Mouse (Mus musculus) 3134 (cell line): Measurements from ENCODE around the gene Stk4.

Source experiments
- DNase-seq: peaks from one replicate; pipeline ENCODE4 v3.0.0-alpha.2; 2011; ENCODE audit warnings: low spot score; ENCODE audit not compliant: insufficient read length; ENCODE audit errors: extremely low read depth

Gene Stk4

GRCm38 (mm10) chr2:164077875-164078274 is 7.8 kb downstream of the Stk4 start:
- no peak for DNase-seq

DNA sequence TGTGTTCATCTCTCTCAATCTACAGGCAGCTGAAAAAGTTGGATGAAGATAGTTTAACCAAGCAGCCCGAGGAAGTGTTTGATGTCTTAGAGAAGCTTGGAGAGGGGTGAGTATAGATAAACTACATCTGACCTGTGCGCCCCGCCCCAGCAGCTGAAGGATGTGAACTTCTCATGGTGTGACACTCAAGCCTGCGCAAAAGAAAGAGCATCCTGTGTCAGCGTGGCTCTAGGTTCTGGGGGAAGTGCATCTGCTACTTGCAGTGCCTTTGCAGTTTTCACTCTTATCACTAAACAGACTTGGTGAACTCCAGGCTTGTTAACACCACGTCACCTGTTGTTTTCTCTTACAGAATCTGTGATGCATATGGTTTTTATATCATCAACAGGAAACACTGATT is 9.4 kb downstream of the Stk4 start:
- DNase-seq = no peak

GRCm38 (mm10) chr2:164081577-164081976 is 11.5 kb downstream of the Stk4 start:
- no peak for DNase-seq

DNA sequence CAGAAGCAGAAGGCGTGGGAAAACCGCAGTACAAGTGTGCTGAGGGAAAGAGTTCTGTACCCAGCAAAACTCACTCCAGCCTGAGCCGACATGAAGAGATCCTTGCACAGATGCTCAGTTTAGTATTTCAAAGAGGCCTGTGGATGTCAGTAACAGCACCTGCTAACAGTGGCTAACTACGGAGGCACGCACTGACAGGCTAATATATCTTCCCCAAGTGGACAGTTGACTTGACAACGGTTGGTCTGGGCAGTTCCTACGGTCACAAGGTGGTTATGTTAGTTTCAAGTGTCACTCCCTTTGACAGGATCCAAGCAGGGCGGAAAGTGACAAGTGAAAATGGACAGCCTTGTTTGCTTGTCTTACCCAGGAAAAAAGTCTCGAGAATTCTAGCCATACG is 12.1 kb downstream of the Stk4 start:
- no peak for DNase-seq

DNA sequence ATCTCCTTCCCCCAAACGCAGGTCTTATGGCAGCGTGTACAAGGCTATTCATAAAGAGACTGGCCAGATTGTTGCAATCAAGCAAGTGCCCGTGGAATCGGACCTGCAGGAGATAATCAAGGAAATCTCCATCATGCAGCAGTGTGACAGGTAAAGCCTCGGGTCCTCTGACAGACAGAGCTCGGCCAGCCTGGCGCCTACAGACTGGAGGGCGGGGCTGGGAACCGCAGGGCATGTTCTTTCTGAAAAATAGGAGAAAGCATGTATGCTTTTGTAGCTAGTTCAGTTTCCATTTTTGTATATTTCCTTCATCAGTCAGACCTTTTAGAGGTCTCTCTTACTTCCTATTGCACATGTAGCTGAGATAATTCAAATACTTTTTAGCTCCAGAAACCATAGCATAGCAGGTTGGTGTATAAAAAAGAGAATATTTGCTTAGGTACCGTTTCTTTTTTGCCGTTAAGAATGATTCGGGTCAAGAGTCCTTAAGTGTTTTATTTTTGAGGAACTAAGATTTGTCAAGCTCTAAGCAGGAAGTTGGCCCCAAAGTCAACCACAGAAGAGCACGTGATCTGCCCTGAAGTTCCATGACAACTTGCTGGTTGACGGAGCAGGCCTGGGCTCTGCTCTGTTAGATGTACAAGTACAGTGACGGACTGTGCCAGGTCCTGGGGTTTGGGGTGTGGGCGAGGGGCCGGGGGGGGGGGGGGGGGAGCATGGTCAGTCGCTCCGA is 13.7 kb downstream of the Stk4 start:
- DNase-seq = no peak

GRCm38 (mm10) chr2:164084342-164084700 is 14.2 kb downstream of the Stk4 start:
- DNase-seq = no peak

- DNase-seq = no peak
Measured at GRCm38 (mm10) chr2:164087416-164088017, 17.4 kb downstream of the Stk4 start.

GRCm38 (mm10) chr2:164089508-164089907 is 19.4 kb downstream of the Stk4 start:
- DNase-seq = no peak

- DNase-seq = no peak
Measured at GRCm38 (mm10) chr2:164094152-164094551, 24.0 kb downstream of the Stk4 start.

- DNase-seq = no peak
Measured at GRCm38 (mm10) chr2:164098603-164099250, 28.6 kb downstream of the Stk4 start.

DNA sequence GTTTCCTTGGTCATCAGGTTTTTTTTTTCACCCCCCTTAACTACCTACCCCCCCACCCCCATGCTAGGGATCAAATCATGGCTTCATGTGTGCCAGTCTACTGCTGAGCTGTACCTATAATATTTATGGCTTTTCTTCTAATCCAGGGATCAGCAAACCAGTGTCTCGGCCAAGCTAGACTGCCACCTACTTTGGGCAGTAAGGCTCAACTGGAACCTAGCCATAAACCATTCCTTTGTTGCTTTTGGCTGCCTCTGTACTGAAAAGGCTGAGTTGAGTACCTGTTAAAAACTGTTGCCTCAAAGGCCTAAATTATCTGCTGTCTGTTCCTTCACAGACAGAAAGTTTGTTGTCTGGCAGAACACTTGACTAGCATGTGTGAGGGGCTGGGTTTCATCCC is 31.8 kb downstream of the Stk4 start:
- no peak for DNase-seq

DNA sequence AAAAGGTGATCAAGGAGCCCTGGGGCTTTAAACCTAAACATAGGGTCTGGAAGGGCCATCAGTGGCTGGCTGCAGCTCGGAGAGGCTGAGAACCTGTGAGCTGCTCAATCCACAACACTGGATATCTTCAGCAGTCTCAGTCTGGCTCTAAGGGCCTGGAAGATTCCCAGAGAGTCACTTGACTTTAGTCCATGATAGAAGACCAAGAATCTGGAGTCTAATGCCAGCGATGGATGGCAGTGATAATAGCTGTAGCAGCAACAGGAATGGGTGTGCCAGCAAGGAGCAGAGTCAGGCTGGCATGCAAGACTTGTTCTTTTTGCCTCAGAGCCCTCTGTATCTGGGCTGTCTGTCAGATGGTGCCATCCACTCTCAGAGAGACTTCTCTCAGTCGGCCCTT is 32.2 kb downstream of the Stk4 start:
- no peak for DNase-seq

- DNase-seq = no peak
Measured at GRCm38 (mm10) chr2:164103501-164103900, 33.4 kb downstream of the Stk4 start.

GRCm38 (mm10) chr2:164106287-164107035 is 36.3 kb downstream of the Stk4 start:
- DNase-seq = no peak

- no peak for DNase-seq
Measured at GRCm38 (mm10) chr2:164107125-164107874, 37.2 kb downstream of the Stk4 start.

DNA sequence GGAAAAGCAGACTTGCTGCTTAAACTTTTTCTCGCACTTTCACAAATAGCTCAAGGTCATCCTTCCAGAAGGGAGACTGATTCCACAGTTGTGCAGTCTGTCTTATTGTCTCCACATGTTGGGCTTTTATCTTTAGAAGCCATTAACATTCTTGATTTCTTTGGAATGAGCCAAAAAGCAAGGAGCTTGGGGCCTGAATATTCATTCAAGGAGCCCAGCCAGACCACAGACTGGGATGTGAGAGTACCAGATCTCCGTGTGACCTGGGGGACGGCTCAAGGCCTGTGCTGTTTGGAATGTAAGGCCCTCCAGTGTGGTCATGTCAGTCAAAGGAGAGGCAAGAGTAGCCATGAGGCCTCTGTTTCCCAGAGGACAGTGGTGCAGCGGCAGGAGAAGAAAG is 38.4 kb downstream of the Stk4 start:
- DNase-seq = no peak

DNA sequence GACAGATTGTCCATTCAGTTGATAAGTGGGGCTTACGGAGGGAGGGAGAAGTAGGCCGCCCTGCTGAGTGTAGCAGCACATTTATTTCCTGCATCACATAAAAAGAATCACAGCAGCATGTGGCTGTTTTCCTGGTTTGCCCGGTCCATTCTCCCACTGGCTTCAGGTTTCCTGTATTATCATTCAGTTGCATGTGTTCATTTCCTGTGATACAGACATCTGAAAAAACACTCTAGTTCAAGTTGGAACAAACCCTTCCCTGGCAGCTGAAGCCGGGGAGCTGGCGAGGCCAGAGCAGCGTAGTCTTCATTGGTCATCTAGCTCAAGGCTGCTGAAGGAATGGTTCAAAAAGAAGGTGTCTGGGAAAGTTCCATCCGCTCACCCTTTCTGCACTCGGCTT is 41.4 kb downstream of the Stk4 start:
- DNase-seq = no peak

DNA sequence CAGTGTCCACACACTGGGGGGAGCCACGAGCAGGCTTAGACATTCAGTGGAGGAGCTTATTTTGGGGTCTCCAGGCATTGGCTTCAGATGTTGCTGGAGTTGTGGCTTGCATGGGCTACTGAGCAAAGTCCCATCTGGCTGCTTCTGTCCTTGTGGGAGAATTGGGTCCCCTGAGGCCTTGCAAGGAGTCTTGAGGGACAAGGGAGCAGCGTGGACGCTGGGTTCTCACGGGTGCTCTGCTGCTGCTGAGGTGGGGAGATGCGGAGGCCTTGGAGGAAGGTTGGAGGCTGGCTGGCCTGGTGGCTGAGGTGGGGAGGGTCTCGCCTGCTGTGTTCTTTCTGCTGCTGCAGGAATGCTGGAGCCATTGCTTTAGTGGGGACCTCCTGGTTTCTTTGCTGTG is 43.9 kb downstream of the Stk4 start:
- DNase-seq = no peak

DNA sequence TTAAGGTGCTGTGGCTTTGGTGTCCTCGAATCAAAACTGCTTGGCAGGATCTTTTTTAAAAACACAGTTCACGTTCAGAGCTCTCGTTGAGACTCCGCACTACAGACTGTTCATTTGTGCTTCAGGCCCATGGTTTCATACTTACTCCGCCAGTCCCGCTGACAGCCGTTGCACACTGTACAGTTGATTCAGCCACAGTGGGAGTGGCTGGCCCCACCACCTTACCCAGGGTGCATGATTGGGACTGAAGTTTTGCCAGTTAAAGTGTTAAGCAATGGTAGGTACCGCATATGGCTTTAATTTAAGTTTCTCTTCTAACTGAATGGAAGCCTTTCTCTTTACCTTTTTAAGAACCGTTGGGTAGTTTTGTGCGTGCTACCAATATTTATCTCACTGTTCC is 45.4 kb downstream of the Stk4 start:
- no peak for DNase-seq

DNA sequence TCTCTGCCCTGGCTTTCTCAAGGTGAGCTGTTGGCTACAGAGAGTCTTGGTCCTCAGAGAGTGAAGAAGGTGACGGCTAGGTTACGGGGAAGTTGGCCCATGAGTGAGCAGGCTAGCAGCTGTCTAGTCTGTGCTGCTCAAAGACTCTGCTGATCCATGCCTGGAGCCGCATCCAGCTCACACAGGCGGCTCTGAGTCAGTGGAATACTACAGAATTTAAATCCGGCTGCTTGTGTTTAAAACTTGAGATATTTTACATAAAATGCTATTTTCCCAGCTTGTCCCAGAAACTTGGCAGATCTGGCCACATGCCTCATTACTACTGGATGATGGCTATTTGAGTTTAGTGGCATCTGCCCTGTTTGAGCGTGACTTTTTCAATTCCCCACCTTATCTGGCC is 49.4 kb downstream of the Stk4 start:
- DNase-seq = no peak
